Mouse (Mus musculus) urinary bladder, postnatal 25 days (tissue): ENCODE results near the gene Gm5134.
"Not testable (repeated sequence)": the region's sequence is repeated elsewhere in the genome, so short reads cannot be mapped to it uniquely, and the experiment has no call there.

Experiments used
- DNase-seq: peaks from one replicate; pipeline ENCODE4 v3.0.0; 2022; ENCODE audit warnings: low spot score

Gm5134 gene

DNA sequence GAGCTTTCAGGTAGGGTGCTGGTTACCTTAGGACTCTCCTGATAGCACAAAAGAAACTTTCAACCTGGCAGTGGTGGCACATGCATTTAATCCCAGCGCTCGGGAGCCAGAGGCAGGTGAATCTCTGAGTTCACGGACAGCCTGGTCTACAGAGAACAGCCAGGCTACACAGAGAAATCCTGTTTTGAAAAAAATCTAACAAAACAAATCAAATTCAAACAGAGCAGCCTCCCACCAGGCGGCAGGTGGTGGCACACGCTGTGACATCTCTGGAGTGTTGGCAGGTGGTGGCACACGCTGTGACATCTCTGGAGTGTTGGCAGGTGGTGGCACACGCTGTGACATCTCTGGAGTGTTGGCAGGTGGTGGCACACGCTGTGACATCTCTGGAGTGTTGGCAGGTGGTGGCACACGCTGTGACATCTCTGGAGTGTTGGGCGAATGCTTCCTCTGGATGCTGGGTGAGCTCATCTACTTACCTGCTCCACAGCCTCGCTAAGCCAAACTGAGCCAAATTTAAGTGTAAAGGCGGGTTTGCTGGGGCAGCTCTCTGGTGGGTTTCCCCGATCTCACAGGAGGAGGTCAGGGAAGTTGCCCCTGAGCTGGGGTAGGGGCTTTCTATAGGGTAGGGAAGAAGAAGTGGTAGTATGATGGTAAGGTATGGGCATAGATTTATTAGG, 40.4 kb downstream of the Gm5134 start:
- not testable (repeated sequence) for DNase-seq

DNA sequence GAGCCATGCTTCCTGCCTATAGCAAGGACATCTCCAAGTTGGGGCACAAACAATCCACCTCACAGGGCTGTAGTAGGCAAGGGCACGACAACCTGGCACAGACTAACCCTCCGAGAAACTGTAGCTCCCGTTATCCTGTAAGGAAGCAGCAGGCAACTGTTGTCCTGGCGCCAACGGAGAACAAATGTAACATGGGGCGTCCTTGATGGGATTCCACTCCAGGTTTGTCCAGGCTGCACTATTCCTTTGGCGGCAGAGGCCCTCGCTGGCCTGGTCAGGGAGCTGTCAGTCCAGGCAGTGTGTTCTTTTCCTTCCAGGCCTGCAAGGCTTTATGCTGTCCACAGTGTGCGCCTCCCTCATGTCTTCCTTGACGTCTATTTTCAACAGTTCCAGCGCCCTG, 41.1 kb downstream of the Gm5134 start:
- no peak for DNase-seq

DNA sequence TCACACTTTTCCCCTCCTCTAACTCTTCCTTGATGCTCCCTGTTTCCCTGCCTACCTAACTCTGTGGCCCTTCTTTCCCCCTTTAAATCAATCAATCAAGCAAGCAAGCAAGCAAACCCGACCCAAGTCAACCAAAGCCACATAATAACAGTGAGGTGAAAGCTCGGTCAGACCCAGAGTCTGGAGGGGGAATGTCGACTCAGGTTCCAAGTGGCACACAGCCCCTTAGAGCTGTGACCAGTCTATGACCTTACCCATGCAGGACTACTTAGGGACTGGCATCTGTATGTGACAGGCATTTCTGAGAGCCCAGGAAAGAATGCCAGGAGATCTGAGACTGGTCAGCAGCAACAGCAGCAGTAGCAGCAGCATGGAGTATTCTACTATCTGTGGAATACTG, 42.0 kb downstream of the Gm5134 start:
- DNase-seq: no peak

DNA sequence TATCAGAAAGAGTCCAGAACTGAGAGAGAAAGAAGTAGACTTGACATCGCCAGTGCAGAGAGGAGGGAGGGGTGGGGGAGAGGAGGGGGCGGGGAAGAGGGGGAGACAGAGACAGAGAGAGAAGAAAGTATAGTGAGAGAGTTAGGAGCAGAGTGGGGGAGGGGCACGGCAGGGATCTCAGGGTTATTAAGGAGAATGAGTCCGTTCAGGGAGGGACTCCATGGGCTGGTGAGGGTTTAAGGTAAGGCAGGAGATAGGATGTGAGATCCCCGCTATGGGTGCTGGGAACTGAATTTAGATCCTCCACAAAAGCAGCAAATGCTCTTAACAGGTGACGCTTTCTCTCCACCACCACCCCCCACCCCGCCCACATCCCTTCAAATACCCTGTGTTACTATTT, 46.8 kb downstream of the Gm5134 start:
- DNase-seq: no peak

DNA sequence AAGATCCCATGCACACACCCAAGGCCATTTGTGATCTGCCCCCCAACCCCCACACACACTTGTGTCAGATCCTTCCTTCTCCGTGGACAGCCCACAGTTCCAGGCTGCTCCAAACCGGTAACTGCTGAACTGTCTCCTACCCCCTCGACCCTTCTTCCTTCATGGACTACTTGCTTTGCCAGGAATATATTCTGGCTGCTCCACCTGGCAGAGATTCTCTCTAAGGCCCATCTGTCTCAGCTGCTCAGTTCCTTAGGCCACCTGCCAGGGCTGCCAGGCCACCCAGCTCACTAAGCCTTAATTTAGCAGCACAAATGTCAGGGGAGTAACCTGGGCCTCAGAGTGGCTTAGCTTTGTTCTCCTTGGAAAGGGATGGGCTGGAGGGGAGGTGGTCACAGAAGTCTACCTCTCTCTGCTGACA, 47.8 kb downstream of the Gm5134 start:
- no peak for DNase-seq

DNA sequence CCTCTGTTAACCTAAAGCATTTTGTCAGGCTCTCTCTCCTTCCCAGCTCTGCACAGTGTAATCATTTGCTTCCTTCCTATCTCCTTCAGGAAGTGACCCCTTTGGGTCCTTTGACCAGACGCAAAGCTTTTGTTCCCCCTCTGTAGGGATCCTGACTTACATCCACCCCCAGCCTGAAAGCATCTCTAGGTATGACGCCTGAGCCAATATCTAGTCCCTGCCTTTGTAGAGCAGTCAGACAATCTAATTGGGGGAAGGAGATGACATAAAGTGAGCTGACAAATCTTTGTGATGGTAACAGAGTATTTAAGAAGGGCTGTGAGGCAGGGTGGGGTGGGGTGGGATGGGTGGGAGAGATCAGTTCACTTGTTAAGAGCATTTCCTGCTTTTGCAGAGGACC, 48.3 kb downstream of the Gm5134 start:
- DNase-seq: no peak

DNA sequence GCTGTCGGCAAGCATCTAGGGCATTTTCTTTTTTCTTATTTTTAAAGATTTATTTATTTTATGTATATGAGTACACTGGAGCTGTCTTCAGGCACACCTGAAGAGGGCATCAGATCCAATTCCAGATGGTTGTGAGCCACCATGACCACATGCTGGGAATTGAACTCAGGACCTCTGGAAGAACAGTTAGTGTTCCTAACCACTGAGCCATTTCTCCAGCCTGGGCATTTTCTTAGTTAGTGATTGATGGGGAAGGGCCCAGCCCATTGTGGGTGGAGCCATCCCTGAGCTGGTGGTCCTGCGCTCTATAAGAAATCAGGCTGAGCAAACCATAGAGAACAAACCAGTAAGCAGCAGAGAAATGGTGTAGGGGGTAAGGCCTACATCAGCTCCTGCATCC, 48.9 kb downstream of the Gm5134 start:
- DNase-seq: no peak

DNA sequence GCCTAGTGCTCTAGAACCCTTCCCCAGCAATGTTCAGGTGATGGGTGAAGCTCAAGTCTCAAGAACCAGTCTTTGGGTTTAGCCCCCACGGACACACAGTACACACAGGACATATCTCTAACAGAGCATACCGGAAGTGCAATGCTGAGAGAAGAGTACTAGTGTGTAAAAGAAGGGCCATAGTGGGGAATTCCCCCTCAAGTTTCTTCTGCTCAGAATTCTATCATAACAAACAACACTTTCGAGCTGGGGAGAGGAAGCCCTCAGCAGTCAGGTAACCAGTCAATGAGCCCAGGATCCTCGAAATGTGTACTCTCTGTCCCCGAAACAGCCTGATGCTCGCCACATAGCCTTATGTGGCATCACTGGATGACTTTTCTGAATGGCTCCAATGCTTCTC, 52.1 kb downstream of the Gm5134 start:
- no peak for DNase-seq

DNA sequence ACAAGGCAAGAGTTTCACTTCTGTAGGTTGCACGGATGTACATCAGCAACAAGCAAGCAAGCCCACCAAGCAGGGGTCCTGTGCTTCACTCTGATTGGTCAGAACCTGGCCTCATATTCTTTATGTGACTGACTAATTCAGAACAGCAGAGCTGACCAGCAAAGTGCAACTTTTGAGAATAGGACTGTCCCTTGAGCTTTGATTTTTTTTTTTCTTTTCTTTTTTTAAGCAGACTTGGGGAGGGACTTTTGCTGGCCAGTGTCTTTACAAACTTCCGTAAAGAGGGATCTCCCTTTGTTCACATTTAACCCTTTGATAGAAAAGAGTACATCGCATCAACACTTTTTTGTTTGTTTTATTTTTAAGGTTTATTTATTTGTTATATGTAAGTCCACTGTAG, 55.5 kb downstream of the Gm5134 start:
- no peak for DNase-seq

DNA sequence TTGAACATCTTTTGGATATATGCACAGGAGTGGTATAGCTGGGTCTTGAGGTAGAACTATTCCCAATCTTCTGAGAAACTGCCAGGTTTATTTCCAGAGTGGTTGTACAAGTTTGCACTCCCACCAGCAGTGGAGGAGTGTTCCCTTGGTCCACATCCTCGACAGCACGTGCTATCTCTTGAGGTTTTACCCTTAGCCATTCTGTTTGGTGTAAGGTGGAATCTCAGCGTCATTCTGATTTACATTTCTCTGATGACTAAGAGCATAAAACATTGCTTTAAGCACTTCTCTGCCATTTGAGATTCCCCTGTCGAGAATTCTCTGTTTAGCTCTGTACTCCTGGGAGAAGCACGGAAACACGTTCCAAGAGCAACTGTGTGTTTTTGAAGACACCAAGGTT, 58.6 kb downstream of the Gm5134 start:
- no peak for DNase-seq

DNA sequence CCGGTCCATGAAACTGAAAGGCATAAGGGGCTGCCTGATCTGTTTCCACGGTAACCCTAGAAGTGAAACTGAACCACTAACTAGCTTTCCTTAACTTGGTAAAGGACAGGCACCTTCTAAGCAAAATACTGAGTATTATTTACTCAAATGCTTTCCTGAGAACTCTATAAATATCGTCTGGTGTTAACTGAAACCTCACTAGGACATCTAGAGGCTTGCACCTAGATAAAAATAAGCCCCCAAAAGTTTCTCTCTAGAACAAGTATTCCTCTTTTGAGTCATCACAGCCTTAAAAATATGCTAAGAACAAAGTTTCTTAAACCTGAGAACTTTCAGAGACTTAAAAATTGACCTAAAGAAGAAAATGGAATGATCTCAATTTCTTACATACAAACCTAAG, 62.6 kb downstream of the Gm5134 start:
- no peak for DNase-seq

DNA sequence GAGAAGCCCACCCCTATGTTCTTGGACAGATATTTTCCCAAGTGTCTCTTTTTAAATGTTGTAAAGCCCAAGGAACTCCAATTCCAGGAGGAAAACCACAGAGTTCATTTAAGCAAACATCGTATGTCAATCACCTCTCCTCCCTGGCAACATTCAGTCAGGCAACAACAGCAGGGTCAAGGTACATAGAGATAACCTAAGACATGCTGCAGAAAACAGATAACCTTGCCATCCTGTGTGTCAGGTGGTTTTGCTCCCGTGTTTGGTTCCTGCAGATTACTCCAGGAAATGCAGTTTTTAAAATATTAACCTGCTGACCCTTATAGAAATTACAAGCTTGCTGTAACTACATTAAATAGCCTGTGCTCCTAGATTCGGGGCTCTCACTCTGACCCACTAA, 67.4 kb downstream of the Gm5134 start:
- DNase-seq: no peak

DNA sequence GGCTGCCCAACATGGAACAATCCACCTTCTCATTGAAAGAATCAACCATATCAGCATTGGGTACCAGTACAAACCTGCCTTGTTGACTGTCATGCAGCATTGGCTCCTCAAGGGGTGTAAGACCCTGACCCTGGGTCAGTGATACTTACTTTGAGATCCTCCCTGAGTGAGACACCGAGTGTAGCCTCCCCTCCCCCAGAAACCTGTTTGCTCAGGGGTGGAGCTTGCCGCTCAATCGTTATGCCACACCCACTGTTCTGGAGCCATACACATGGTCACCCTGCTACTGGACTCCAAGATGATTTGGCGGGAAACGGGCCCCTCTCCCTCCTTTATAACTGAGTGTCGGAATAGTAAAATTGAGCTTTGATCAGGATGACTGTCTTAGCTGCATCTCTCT, 69.6 kb downstream of the Gm5134 start:
- DNase-seq: no peak

DNA sequence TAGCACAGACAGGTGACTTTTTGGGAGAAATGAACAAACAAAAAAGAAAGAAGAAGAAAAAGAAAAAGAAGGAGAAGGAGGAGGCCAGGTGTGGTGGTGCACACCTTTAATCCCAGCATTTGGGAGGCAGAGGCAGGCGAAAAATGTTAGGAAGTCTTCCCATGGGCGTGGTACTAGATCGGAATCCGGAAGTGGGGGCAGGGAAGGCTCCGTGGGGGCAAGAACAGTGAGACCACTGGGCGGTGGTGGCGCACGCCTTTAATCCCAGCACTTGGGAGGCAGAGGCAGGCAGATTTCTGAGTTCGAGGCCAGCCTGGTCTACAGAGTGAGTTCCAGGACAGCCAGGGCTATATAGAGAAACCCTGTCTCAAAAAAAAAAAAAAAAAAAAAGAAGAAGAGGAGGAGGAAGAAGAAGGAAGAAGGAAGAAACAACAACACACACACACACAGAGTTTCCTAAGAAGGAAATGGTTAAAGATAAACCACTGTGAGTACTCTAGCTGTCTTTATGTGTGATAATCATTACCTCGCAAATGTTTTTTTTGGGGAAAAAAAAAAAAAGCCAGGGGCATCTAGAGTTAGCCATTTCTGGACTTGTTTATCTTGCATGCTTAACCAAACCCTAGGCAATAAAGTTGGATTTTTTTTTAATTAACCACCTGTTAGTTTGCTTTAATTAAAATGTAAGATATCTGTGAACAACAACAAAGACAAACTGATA, 71.3 kb downstream of the Gm5134 start:
- no peak for DNase-seq

DNA sequence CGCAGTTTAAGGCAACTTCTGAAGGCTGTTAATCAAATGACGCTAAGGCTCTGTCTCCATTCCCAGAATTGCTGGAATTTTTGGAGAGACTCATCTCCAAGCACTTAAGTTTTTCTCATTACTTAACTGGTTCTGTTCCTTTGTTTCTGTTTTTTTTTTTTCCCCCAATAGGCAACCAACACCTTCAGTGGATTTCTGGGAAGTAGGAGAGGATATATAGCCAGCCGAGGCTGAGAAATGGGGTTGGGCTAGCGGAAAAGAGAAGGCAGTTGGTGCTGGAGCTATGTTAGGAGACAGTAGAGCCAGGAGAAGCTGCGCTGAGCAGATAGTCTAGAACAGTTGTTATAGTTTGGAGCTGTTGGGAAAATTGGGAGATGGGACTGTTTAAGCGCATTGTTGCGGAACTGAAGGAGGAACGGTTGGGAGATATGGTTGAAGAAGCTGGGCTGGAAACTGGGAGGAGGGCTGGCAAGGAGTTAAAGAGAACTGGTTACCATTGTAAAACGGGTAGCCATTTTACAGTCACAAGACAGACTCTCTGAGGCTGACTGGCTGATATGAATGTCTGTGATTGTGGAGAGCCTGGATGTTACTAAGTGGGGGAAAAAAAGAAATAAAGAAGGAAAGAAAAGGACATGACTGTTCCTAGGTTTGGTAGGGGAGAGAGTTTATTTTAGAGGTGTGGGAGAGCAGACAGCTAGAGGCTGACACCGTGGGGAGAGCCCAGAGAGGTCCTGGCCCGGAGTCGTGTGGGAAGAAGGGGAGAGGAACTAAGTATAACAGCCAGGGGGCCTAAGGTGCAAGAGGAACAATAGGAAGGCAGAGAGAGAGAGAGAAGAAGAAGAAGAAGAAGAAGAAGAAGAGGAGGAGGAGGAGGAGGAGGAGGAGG, 73.1 kb downstream of the Gm5134 start:
- DNase-seq: no peak

DNA sequence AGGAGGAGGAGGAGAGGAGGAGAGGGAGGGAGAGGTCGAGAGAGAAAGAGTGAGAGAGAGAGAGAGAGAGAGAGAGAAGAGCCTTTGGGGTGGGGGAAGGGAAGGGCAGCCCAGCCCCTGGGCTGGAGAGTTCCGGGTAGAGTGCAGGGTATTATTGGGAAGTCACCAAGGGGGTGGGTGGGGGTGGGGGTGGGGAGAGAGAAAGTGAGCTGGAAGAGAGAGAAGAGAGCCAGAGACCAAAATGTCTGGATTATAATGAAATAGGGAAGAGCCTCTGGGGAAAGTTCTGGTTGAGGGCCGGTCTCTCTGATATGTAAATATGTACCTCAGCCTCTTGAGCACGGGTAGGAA, 73.7 kb downstream of the Gm5134 start:
- DNase-seq: no peak

DNA sequence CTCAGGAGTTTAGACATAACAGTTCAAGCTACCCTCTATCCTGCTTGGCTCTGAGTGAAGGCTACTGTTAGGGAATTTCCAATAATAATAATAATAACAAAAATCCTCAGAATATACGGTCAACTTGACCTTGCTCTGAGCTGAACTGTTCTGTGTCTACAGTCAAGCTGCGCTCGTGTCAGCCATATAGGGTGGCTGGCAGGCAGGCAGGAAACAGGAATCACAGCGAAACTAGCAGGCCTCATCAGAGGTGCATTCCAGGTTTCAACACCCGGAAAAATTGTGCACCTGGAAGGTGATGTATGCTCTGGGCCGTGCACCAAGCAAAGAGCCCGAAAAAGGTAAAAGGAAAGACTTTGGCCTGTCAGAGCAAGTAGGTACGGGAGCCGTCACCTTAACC, 74.1 kb downstream of the Gm5134 start:
- no peak for DNase-seq

DNA sequence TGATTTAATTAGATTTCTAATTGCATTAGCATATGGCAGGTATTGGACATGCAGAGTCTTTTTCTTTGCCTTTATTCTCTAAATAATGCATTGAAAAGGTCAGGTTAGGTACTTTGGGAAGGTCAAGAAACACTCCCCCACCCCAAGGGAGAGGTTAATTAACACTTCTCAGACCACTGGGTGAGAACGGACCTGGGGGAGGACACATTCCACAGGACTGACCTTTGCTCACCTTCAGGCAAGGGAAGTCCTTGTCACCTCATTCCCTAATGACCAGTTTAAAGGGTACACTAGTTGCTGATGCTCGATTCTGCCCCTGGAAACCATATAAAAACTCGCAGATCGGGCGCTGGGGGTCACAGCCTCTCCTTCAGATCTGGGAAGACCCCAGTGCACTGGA, 75.0 kb downstream of the Gm5134 start:
- DNase-seq: no peak

DNA sequence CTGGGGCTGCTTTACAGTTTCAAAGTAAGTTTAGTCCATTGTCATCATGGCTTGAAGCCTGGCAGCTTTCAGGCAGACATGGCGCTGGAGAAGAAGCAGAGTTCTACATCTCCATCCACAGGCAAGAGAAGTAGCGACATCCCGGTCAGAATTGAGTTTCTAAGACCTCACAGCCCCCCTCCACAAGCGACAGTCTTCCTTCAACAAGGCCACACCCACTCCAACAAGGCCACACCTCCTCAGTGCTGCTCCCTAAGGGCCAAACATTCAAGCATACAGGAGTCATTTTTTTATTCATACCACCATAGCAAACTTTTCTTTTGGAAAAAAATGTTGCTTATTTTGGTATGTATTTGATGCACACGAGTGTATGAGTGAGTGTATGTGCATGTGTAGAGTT, 76.2 kb downstream of the Gm5134 start:
- no peak for DNase-seq

DNA sequence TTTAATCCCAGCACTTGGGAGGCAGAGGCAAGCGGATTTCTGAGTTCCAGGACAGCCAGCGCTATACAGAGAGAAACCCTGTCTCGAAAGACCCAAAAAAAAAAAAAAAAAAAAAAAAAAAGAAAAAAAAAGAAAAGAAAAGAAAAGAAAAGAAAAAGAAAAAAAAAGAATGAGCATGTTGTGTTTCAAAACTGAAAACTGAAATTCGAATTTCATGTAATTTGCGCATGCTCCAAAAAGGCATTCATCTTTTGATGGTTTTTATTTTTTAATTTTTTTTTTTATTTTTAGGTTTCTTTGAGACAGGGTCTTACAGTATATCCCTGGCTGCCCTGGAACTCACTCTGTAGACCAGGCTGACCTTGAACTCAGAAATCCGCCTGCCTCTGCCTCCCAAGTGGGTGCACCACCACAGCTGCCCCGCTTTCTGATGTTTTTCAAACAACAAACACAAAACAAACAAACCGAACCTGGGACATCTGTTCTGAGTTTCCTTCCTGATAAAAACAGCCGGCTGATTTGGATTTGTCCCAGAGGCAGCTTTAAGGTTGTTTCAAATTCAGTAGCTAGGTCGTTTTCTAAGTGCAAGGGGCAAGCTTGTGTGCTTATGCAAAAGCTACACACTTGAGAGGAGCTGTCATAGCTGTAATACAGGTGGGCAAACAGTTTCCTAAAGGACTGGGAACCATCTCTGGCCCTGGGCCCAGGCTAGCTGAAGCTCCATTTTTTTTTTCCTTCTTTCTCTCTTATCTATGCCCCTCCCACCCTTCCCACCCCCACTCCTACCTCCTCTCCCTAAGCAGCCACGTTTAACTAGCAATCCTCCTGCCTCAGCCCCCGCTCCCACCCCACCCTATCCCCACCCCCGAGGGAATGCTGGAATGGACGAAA, 77.4 kb downstream of the Gm5134 start:
- no peak for DNase-seq

DNA sequence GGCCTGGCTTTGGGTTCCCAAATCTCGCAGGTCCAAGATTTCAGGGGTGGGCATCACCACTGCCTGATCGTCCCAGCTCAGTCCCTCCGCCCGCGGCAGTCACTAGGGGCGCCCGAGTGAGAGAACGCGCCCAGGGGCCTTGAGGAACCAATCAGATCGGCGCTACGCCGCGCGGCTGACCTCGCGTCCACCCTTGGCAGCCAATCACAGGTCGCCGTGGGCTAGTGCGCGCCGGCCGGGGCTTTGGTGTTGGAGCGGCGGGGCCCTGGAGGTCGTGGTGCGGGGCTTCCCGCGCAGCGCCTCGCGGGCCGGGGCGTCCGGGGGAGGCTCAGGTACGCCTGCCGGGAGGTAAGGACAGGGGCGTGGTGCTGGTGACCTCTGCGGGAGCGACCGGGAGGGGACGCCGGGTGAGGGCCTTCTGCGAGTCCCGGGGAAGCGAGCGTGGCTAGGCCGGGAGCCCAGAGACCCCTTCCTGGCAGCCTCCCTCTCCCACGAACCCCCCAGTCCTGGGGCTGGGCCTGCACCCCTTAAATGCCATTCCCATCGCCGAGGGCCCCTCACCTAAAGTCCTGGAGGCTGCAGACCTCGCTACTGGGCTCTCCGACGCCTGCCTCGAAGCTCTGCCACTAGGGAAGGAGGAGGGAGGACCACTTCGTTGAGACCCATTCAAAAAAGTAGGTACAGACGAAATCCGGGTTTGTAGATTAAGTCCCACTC, 78.2 kb downstream of the Gm5134 start, which contains the start of gene Zfp280b:
Gene Zfp280b, plus strand, starts transcription at position 249 of the 717 bp plus-strand sequence.
- DNase-seq: peak; percentile 93
